Mouse (Mus musculus): ENCODE results near the gene Sdf4. TPM values are rescaled to one million over a fixed set of nuclear protein-coding genes. Genes with fewer than 3 reads are reported as not detected.

Sdf4 gene
- total RNA-seq (2023): 221 TPM

DNA sequence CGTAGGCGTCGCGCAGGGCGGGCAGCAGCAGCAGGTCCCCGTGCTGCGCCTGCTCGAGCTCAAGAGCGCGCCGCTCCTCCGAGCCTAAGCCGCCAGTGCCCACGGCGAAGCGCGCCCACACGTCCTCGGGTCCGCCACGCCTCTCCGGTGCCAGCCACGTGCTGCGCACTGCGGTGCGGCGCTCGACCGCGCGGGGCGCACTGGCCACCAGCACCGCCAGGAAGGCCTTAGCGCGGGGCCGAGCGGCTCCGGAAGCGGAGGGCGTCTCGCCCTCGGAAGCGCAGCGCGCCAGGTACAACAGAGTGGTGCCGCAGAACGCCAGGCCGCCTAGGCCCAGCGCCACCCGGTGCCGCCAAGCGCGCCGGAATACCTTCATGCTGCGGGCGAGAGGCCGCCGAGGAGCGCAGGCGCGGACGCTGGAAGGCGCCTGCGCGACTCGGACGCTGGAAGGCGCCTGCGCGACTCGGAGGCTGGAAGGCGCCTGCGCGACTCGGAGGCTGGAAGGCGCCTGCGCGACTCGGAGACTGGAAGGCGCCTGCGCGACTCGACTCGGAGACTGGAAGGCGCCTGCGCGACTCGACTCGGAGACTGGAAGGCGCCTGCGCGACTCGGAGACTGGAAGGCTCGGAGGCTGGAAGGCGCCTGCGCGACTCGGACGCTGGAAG lies at the start of gene Sdf4, which contains the start of gene B3galt6:
Sdf4 (plus strand) TSS at position 632 of the 665 bp plus-strand sequence.
B3galt6 (minus strand) TSS at position 409 of the 665 bp plus-strand sequence.

GRCm38 (mm10) chr4:155943534-155944249 lies 49.0 kb upstream of the Sdf4 start, which contains the start of gene Ube2j2:
Ube2j2 (plus strand) TSS chr4:155943831.

GRCm38 (mm10) chr4:155962167-155962971 lies 30.3 kb upstream of the Sdf4 start, which contains the start of gene C1qtnf12:
C1qtnf12 (plus strand) TSS chr4:155962318.

GRCm38 (mm10) chr4:156013637-156014036 lies 21.0 kb downstream of the Sdf4 start, which contains the start of gene Tnfrsf4:
Tnfrsf4 (plus strand) TSS chr4:156013843.

DNA sequence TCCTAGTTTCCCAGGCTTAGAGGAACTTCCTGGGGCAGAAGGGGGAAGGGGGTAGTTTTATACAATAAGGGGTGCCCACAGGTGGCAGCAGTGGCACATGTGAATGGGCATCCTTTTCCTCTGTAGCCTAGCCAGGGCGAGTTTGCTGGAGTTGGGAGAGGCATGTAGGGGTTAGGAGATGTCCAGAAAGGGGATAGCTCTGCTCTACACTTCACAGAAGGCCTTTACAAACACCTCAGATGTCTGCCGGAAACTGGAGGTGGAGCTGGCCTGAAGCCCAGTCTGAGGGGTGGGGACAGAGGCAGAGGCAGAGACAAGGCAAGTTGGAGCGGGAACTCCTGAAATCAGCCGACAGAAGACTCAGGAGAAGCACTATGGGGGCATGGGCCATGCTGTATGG lies 33.3 kb downstream of the Sdf4 start, which contains the start of gene Tnfrsf18:
Tnfrsf18 (plus strand) TSS at position 152 of the 400 bp plus-strand sequence.

DNA sequence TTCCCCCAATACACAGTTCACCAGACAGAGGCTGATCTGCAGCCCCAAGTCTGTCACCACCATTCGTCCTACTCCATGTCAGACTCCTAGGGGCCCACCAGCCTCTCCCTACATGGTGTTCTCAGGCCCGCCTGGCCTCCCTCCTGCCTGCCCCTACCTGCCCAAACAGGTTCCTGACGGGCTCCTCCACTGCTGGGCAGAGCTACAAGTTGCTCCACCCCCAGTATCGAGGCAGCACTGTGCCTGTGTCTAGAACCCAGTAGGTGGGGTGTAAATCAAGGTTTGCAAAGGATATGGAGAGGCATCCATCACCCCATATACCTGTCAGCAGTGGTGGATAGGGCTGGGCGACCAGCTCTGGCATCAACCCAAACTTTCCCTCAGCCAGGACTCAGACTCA lies 66.6 kb downstream of the Sdf4 start, which contains the start of gene Ttll10:
Ttll10 (minus strand) TSS at position 154 of the 400 bp plus-strand sequence.

Other genes with a start within 250 kb of the Sdf4 start
- gene Atad3a, start 231.8 kb upstream of the Sdf4 start, total RNA-seq (2023): 52.2 TPM
- gene Vwa1, start 218.2 kb upstream of the Sdf4 start, total RNA-seq (2023): not detected
- not detected for gene Tmem88b, start 207.0 kb upstream of the Sdf4 start, total RNA-seq (2023)
- gene Ankrd65, start 202.4 kb upstream of the Sdf4 start, total RNA-seq (2023): not detected
- gene Mrpl20, start 190.0 kb upstream of the Sdf4 start, total RNA-seq (2023): 36.7 TPM
- gene Ccnl2, start 180.4 kb upstream of the Sdf4 start, total RNA-seq (2023): 283 TPM
- 73.2 TPM for gene Aurkaip1, start 161.6 kb upstream of the Sdf4 start, total RNA-seq (2023)
- gene Mxra8, start 153.2 kb upstream of the Sdf4 start, total RNA-seq (2023): 3.2 TPM
- 67.2 TPM for gene Dvl1, start 145.5 kb upstream of the Sdf4 start, total RNA-seq (2023)
- 1.6 TPM for gene Tas1r3, start 129.5 kb upstream of the Sdf4 start, total RNA-seq (2023)
- 9.6 TPM for gene Cptp, start 123.4 kb upstream of the Sdf4 start, total RNA-seq (2023)
- gene Ints11, start 123.3 kb upstream of the Sdf4 start, total RNA-seq (2023): 49.4 TPM
- gene Pusl1, start 101.1 kb upstream of the Sdf4 start, total RNA-seq (2023): 33.6 TPM
- gene Acap3, start 101.0 kb upstream of the Sdf4 start, total RNA-seq (2023): 46.6 TPM
- 147 TPM for gene Ube2j2, start 49.0 kb upstream of the Sdf4 start, total RNA-seq (2023)
- gene C1qtnf12, start 30.6 kb upstream of the Sdf4 start, total RNA-seq (2023): 7.1 TPM
- gene B3galt6, start 223 bp upstream of the Sdf4 start, total RNA-seq (2023): 4.5 TPM
- 33.2 TPM for gene Tnfrsf4, start 21.0 kb downstream of the Sdf4 start, total RNA-seq (2023)
- 59.7 TPM for gene Tnfrsf18, start 33.3 kb downstream of the Sdf4 start, total RNA-seq (2023)
- not detected for gene Ttll10, start 66.5 kb downstream of the Sdf4 start, total RNA-seq (2023)
- 37.9 TPM for gene 9430015G10Rik, start 117.1 kb downstream of the Sdf4 start, total RNA-seq (2023)
- 0.26 TPM for gene Rnf223, start 137.6 kb downstream of the Sdf4 start, total RNA-seq (2023)
- gene Agrn, start 204.6 kb downstream of the Sdf4 start, total RNA-seq (2023): 5.0 TPM
- gene Isg15, start 207.9 kb downstream of the Sdf4 start, total RNA-seq (2023): 10.8 TPM
- 8.2 TPM for gene AW011738, start 210.4 kb downstream of the Sdf4 start, total RNA-seq (2023)
- gene Perm1, start 223.0 kb downstream of the Sdf4 start, total RNA-seq (2023): 0.62 TPM
- gene Plekhn1, start 242.0 kb downstream of the Sdf4 start, total RNA-seq (2023): 49.1 TPM
- gene Noc2l, start 243.1 kb downstream of the Sdf4 start, total RNA-seq (2023): 96.5 TPM